Mouse (Mus musculus) cerebellum, adult 2 months (tissue): ENCODE results near the gene Hoxd4. TPM values are rescaled to one million over a fixed set of nuclear protein-coding genes. Genes with fewer than 3 reads are reported as not detected.

ENCODE experiments used
- DNase-seq, 2 experiments: peaks; one replicate each; pipeline ENCODE4 v3.0.0; 2021
- H3K27ac ChIP-seq: fragments of 200-500 bp; 2 replicates; pipeline ENCODE4 v1.5.1; 2012; ENCODE audit warnings: low read length, control low read depth, inconsistent platforms; ENCODE audit not compliant: insufficient read depth
- H3K27me3 ChIP-seq: fragments of 200-500 bp; 2 replicates; pipeline ENCODE4 v1.6.1; 2012; ENCODE audit warnings: inconsistent platforms, mild to moderate bottlenecking, low read length, moderate library complexity; ENCODE audit not compliant: control insufficient read depth, insufficient read depth
- H3K4me1 ChIP-seq: fragments of 200-500 bp; 2 replicates; pipeline ENCODE4 v1.6.1; 2011; ENCODE audit warnings: low read length; ENCODE audit not compliant: control insufficient read depth, insufficient read depth
- H3K4me3 ChIP-seq: fragments of 200-500 bp; replicated peaks from 2 replicates; pipeline ENCODE3; 2011; ENCODE audit warnings: mild to moderate bottlenecking, low read depth, low read length, control low read depth; ENCODE audit not compliant: insufficient read depth
- CTCF ChIP-seq: fragments of 200-500 bp; IDR thresholded peaks from 2 replicates; pipeline ENCODE4 v1.5.1; 2011; ENCODE audit warnings: low read depth, mild to moderate bottlenecking, control low read depth, low read length, moderate library complexity, borderline replicate concordance; ENCODE audit not compliant: insufficient read depth
- POLR2A ChIP-seq: fragments of 200-500 bp; IDR thresholded peaks from 2 replicates; pipeline ENCODE4 v1.6.1; 2011; ENCODE audit warnings: low read length, control low read depth, borderline replicate concordance; ENCODE audit not compliant: insufficient read depth
- WGBS: fragments of 180-500 bp; shearing (Covaris S2); methylation state at CpG from one replicate; pipeline ENCODE4 v1.1.7; 2018; 5-methylcytosine and 5-hydroxymethylcytosine counted together
- polyA plus RNA-seq: library from polyadenylated mRNA; depleted of rRNA; stranded (reverse); fragments of >200 nt; gene quantifications from 2 replicates; pipeline ENCODE4 v1.2.3, GENCODE M21; 2012

Hoxd4 gene
- polyA plus RNA-seq, 1 experiment: 2.8 TPM

DNA sequence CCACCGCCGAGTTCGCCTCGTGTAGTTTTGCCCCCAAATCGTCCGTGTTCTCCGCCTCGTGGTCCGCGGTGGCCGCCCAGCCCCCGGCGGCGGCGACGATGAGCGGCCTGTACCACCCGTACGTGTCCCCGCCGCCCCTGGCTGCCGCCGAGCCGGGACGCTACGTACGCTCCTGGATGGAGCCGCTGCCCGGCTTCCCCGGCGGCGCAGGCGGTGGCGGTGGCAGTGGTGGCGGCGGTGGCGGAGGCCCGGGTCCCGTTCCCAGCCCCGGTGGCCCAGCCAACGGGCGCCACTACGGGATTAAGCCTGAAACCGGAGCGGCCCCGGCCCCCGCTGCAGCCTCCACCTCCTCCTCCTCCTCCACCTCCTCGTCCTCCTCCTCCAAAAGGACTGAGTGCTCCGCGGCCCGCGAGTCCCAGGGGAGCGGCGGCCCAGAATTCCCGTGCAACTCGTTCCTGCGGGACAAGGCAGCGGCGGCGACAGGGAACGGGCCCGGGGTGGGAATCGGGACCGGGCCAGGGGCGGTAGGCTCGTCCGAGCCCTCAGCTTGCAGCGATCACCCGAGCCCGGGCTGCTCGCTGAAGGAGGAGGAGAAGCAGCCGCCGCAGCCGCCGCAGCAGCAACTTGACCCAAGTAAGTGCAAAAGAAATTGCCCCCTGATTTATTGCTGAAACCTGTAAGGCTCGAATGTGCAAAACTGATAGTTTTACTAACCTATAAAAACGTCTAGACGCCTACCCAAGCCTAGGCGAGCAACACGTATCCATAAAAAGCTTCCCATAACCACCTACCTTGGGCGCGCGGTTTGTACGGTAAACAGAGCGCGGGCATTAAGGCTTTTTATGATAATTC, 13.3 kb upstream of the Hoxd4 start:
- no peak overlapping the region for H3K27ac ChIP-seq
- H3K4me3 ChIP-seq: no peak overlapping the region
- 2% methylated on average over 86 of the region's 86 CpGs for WGBS
- no peak for DNase-seq
- TF ChIP-seq CTCF: no peak
- TF ChIP-seq POLR2A: no peak
- H3K27me3 ChIP-seq: peaks cover 22% of the 10 kb centered on the region; the same call in 1 of the 2 replicates
- H3K4me1 ChIP-seq: no peaks in the 10 kb centered on the region

- no peak for TF ChIP-seq CTCF
- TF ChIP-seq POLR2A: no peak
Measured at GRCm38 (mm10) chr2:74699053-74699430, 12.7 kb upstream of the Hoxd4 start.

DNA sequence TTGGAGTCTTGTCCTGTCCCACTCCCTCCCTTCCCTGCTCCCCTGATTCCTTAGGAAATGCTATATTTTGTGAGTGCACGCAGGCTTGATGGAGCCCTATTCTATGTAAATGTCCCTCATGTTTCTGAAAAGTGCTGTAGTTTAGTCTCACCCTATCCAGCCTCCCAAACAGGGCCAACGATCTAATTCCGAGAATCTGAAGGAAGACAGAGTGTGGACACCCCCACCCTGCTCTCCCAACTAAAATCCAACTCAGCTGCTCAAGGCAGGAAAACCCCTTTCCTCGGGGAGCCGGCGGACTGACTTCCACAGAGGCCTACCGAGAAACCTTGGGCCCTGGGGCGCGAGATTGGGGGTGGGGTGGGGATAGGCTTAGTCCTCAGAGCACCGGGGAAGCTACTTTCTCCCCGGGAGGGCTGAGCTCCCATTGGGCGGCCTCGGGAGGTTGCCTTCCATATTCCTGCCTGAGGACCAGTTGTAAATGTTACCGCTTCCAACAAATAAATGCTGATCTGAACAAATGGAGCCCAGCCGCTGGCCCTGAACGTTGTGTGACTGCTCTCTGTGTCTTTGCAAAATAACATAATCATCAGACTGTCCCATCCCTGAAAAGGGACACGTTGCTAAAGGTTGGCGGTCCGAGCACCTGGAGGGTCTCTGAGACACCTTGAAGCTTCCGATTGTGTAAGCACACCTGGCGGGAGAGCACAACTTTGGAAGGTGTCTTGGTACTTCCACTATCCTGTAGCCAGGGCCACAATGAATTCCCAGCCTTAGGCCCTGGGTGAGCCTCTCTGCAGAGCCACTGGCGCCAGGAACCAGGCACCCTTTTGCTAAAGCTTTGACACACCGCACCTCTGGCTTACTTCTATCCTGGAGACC, 11.8 kb upstream of the Hoxd4 start:
- Histone ChIP-seq H3K4me3 (no peak overlapping the region), H3K4me1 (no peaks in the 10 kb centered on the region), H3K27ac (no peak overlapping the region), H3K27me3 (peaks cover 25% of the 10 kb centered on the region)
- 4% methylated on average over 23 of the region's 23 CpGs for WGBS
- no peak for DNase-seq
- TF ChIP-seq POLR2A (no peak), CTCF (no peak)

More at GRCm38 (mm10) chr2:74699053-74699430, 12.7 kb upstream of the Hoxd4 start:
- Histone ChIP-seq H3K27me3 (peaks cover 21% of the 10 kb centered on the region; the same call in 1 of the 2 replicates), H3K4me3 (no peak overlapping the region), H3K4me1 (no peaks in the 10 kb centered on the region), H3K27ac (no peak overlapping the region)
- WGBS: 3% methylated on average over 17 of the region's 17 CpGs
- DNase-seq: no peak

DNA sequence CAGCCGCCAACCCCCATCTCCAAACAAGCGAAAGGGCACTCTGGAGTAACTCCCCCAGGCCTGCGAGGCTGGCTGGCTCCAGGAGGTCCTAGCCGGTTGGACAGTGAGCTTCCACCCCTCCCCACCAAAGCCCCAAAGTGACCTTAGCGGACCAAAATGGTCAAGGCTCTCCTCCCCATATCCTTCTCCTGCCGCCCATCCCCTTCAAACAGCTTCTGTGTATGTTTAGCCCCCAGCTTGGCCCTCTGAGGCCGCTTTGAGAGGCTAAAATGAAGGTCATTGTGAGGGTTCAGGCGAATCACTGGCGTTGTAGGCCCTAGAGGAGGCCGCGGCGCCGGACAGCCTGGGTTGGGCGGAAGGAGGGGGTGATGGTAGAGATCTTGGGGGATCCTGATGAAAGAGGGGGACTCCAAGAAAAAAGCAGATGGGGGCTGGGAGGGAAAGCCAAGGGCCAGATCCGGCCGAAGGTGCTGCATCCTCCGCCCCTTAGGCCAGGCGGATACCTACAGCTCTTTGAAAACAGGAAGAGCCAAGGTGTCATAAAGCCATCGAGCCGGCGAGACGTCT, 11.1 kb upstream of the Hoxd4 start:
- no peak overlapping the region for H3K4me3 ChIP-seq
- no peak for DNase-seq
- H3K4me1 ChIP-seq: no peaks in the 10 kb centered on the region
- peaks cover 31% of the 10 kb centered on the region for H3K27me3 ChIP-seq
- WGBS: 5% methylated on average over 22 of the region's 22 CpGs
- H3K27ac ChIP-seq: no peak overlapping the region
- no peak for TF ChIP-seq POLR2A
- TF ChIP-seq CTCF: no peak

DNA sequence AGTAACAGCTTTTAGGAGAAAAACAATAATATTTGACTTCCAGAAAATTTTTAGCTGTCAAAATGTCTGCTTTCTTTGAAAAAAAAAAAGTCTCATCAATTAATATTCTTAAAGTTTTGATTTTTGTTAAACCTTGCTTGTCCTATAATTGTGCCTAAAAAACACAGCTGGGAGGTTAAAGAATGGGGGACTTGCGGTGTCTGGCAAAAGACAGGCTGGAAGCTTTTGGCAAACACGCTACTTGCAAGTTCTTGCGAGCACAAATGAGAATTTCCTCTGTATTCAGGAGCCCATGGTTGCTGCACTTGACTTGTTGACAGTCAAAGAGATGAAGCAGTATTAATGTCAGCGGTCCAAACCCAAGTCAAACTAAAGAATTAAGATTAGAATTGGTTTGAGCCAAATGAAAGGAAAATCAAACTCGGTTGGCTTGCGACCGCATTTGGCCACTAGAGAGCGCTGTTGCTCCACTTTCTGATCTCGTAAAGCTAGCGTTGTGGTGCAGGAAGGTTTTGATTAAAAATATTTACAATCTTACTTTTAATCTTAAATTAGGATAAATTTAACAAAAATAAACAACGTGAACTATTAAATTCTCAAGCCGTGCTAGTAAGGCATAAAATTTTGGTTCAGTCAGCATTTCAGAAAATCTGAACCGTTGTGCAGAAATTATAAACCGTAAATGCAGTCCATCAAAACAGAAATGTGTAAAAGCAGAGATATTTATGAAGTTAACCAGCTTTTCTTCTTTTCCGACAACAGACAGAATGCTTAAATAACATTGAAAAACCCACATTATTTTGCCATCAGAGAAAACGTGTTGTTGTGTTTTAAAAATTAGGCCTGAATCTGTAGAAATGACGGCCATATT, 9.5 kb upstream of the Hoxd4 start:
- Histone ChIP-seq H3K27ac (no peak overlapping the region), H3K27me3 (peaks cover 37% of the 10 kb centered on the region), H3K4me3 (no peak overlapping the region), H3K4me1 (no peaks in the 10 kb centered on the region)
- 14% methylated on average over 17 of the region's 17 CpGs for WGBS
- TF ChIP-seq POLR2A (no peak), CTCF (peak; percentile 75)
- DNase-seq: peak; percentile 47 to 65

GRCm38 (mm10) chr2:74702820-74703219, 8.9 kb upstream of the Hoxd4 start:
- Histone ChIP-seq H3K27ac (no peak overlapping the region), H3K4me3 (no peak overlapping the region), H3K27me3 (peaks cover 33% of the 10 kb centered on the region), H3K4me1 (no peaks in the 10 kb centered on the region)
- TF ChIP-seq POLR2A: no peak
- no peak for TF ChIP-seq CTCF
- no peak for DNase-seq
- WGBS: 23% methylated on average over 6 of the region's 6 CpGs

GRCm38 (mm10) chr2:74703317-74703716, 8.4 kb upstream of the Hoxd4 start:
- DNase-seq: no peak
- Histone ChIP-seq H3K4me1 (no peaks in the 10 kb centered on the region), H3K27ac (no peak overlapping the region), H3K4me3 (no peak overlapping the region), H3K27me3 (peaks cover 29% of the 10 kb centered on the region)
- no peak for TF ChIP-seq CTCF
- TF ChIP-seq POLR2A: no peak
- 10% methylated on average over 10 of the region's 10 CpGs for WGBS
